Comparison of ENCODE assay signal across 21 mouse cellular contexts in the genomic region with DNA sequence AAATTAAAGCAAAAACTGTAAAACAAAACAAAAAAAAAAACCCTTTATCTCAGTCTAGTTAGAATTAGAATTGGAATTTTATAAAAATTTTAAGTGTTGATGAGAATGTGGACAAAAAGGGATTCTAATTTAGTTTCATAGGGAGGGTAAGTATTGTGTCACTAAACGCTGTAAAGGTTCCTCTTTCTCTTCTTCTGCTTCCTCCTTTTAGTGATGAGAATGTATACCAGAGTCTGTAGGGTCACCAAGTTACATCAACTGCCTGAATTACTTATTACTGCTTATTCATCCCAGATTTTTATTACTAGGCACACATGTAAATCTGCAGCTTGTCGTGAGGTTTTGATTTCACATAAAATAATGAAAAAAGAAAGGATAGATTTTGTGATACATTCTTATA. TPM values are rescaled to one million over a fixed set of nuclear protein-coding genes. Genes with fewer than 3 reads are reported as not detected.
DNase-seq lines count a peak whose midpoint lies in the region; ATAC-seq and TF ChIP-seq lines count a peak whose summit lies in the region.
"Had no signal": no experiment of that assay in that cellular context is flagged by ENCODE, and none has a peak within 500 bp of the region (broad histone marks: within the 10 kb centered on the region; RNA-seq: fewer than 3 reads in every experiment).

No protein-coding gene starts in this region.

- no peak overlapping the region for H3K4me2 ChIP-seq in liver, embryonic 11.5 days
- H3K4me2 ChIP-seq: embryonic facial prominence, embryonic 13.5 days; forebrain, embryonic 12.5 days; hindbrain, embryonic 13.5 days had no signal

- H3K9ac ChIP-seq in liver, adult 2 months (ENCODE audit: low read depth, low read length), result no peak overlapping the region
- no peak overlapping the region for H3K9ac ChIP-seq in liver, embryonic 11.5 days (ENCODE audit: low read depth, low read length)
- H3K9ac ChIP-seq in MEL (ENCODE audit: control insufficient read depth, low read depth, low read length, poor library complexity, severe bottlenecking), result no peak overlapping the region
- H3K9ac ChIP-seq: embryonic facial prominence, embryonic 13.5 days; forebrain, embryonic 12.5 days; hindbrain, embryonic 13.5 days had no signal

- no peak overlapping the region for H3K27ac ChIP-seq in liver, adult 2 months (replicated peaks; ENCODE audit: insufficient read depth, low read depth, low read length)
- H3K27ac ChIP-seq in liver, embryonic 11.5 days (ENCODE audit: low read depth, low read length), result no peak overlapping the region
- H3K27ac ChIP-seq in MEL (ENCODE audit: control insufficient read depth, low read depth, low read length) (no peak overlapping the region), macrophage (peak overlapping the region; percentile 14; the same call in 1 of the 2 replicates)
- H3K27ac ChIP-seq: embryonic facial prominence, embryonic 13.5 days; forebrain, embryonic 12.5 days; hindbrain, embryonic 13.5 days; hindbrain, postnatal 0 days had no signal

- ATAC-seq in liver, embryonic 11.5 days (replicated peaks; ENCODE audit: low FRiP score), result no peak
- ATAC-seq in neutrophil, adult 5-6 weeks (ENCODE audit: extremely low read depth, insufficient number of reproducible peaks, low FRiP score, poor library complexity, severe bottlenecking), result peak; percentile 93
- ATAC-seq: forebrain, embryonic 16.5 days; hindbrain, postnatal 0 days had no signal

- no peaks in the 10 kb centered on the region for H3K79me2 ChIP-seq in liver, adult 2 months (ENCODE audit: control insufficient read depth, insufficient read depth, low read length)
- no peaks in the 10 kb centered on the region for H3K79me2 ChIP-seq in MEL (ENCODE audit: control insufficient read depth, insufficient read depth, low read length, poor library complexity)
- H3K79me2 ChIP-seq in macrophage (ENCODE audit: inconsistent target), result no peaks in the 10 kb centered on the region

- TF ChIP-seq EP300 in MEL (IDR thresholded peaks at IDR 0.05; ENCODE audit: low read depth in 1 of 2, low read length in 2 of 2), result no peak

- no peak overlapping the region for H3K4me3 ChIP-seq in liver, adult 2 months (ENCODE audit: insufficient read depth, low read depth, low read length)
- no peak overlapping the region for H3K4me3 ChIP-seq in liver, embryonic 11.5 days (ENCODE audit: low read depth, low read length)
- no peak overlapping the region for H3K4me3 ChIP-seq in MEL (ENCODE audit: control insufficient read depth in 1 of 2, insufficient read depth in 1 of 2, low read depth in 2 of 2, low read length in 2 of 2)
- no peak overlapping the region for H3K4me3 ChIP-seq in macrophage (ENCODE audit: inconsistent target)
- H3K4me3 ChIP-seq: embryonic facial prominence, embryonic 13.5 days; forebrain, embryonic 12.5 days; hindbrain, embryonic 13.5 days had no signal

- no peaks in the 10 kb centered on the region for H3K9me3 ChIP-seq in liver, embryonic 11.5 days (ENCODE audit: control insufficient read depth, low read length)
- H3K9me3 ChIP-seq in MEL (replicated peaks; ENCODE audit: insufficient read depth, low read length), result no peaks in the 10 kb centered on the region
- H3K9me3 ChIP-seq: embryonic facial prominence, embryonic 13.5 days; forebrain, embryonic 12.5 days; hindbrain, embryonic 13.5 days had no signal

- H3K36me3 ChIP-seq in liver, adult 2 months (ENCODE audit: control insufficient read depth, insufficient read depth, low read length), result no peaks in the 10 kb centered on the region
- H3K36me3 ChIP-seq in liver, embryonic 11.5 days (ENCODE audit: control insufficient read depth, insufficient read depth, low read length), result no peaks in the 10 kb centered on the region
- H3K36me3 ChIP-seq in MEL (ENCODE audit: control insufficient read depth in 1 of 2, insufficient read depth in 2 of 2, low read length in 2 of 2) (no peaks in the 10 kb centered on the region), macrophage (ENCODE audit: inconsistent target) (no peaks in the 10 kb centered on the region)
- H3K36me3 ChIP-seq: embryonic facial prominence, embryonic 13.5 days; forebrain, embryonic 12.5 days; hindbrain, embryonic 13.5 days had no signal

- TF ChIP-seq POLR2A in liver, adult 2 months (IDR thresholded peaks at IDR 0.05; ENCODE audit: extremely low read depth, insufficient read depth, low read length), result no peak
- TF ChIP-seq POLR2A in MEL (IDR thresholded peaks at IDR 0.05; ENCODE audit: control insufficient read depth in 1 of 2, insufficient read depth in 1 of 2, low read depth in 1 of 2, low read length in 2 of 2, poor library complexity in 1 of 2), result no peak

- 66% methylated on average over 2 of the region's 2 CpGs for WGBS in liver, adult 2 months
- WGBS in liver, embryonic 11.5 days, result 43% methylated on average over 2 of the region's 2 CpGs
- WGBS in macrophage (ENCODE audit: missing documents), result 0% methylated on average over 2 of the region's 2 CpGs

- DNase-seq in liver, adult 2 months (ENCODE audit: extremely low read depth, low read depth, low spot score), result peak; percentile 31
- no peak for DNase-seq in liver, embryonic 11.5 days (ENCODE audit: low spot score)
- peak; percentile 50 for DNase-seq in MEL (ENCODE audit: low read depth, low spot score)
- DNase-seq in right cerebral cortex, postnatal 25 days, result no peak
- no peak for DNase-seq in cerebellum, postnatal 36 days
- DNase-seq in spleen, postnatal 10 days (ENCODE audit: low spot score in 2 of 2), result no peak
- DNase-seq: adrenal gland, adult 2 months; adrenal gland, postnatal 36 days; cerebellum, adult 2 months; cerebellum, postnatal 14 days; gastrocnemius, postnatal 10 days; heart, postnatal 10 days; heart, postnatal 4 days had no signal

- no peaks in the 10 kb centered on the region for H3K27me3 ChIP-seq in liver, adult 2 months (ENCODE audit: control insufficient read depth, insufficient read depth, low read length)
- no peaks in the 10 kb centered on the region for H3K27me3 ChIP-seq in liver, embryonic 11.5 days (replicated peaks; ENCODE audit: control insufficient read depth, insufficient read depth, low read length)
- H3K27me3 ChIP-seq in MEL (ENCODE audit: control insufficient read depth in 1 of 2, insufficient read depth in 2 of 2, low read length in 2 of 2), result no peaks in the 10 kb centered on the region
- H3K27me3 ChIP-seq: CH12.LX; embryonic facial prominence, embryonic 13.5 days; forebrain, embryonic 12.5 days; hindbrain, embryonic 13.5 days had no signal

- no peak for TF ChIP-seq CTCF in liver, adult 2 months (IDR thresholded peaks at IDR 0.05; ENCODE audit: low read depth, low read length)
- no peak for TF ChIP-seq CTCF in MEL (IDR thresholded peaks at IDR 0.05 in 2 of 3, conservative IDR thresholded peaks at IDR 0.05 in 1 of 3; ENCODE audit: control insufficient read depth in 1 of 3, insufficient read depth in 1 of 3, low read depth in 2 of 3, low read length in 3 of 3, poor library complexity in 1 of 3, severe bottlenecking in 1 of 3)

- H3K4me1 ChIP-seq in liver, adult 2 months (ENCODE audit: control insufficient read depth, insufficient read depth, low read length), result no peaks in the 10 kb centered on the region
- no peaks in the 10 kb centered on the region for H3K4me1 ChIP-seq in liver, embryonic 11.5 days (replicated peaks; ENCODE audit: control insufficient read depth, insufficient read depth, low read length)
- no peaks in the 10 kb centered on the region; a peak in 1 of 4 replicates for H3K4me1 ChIP-seq in MEL (ENCODE audit: control insufficient read depth in 1 of 2, insufficient read depth in 2 of 2, low read length in 2 of 2)
- H3K4me1 ChIP-seq: embryonic facial prominence, embryonic 13.5 days; forebrain, embryonic 12.5 days; hindbrain, embryonic 13.5 days had no signal

- no peak for TF ChIP-seq RAD21 in MEL (IDR thresholded peaks at IDR 0.05; ENCODE audit: low read depth, low read length)

TF ChIP-seq in MEL, 35 proteins besides CTCF, POLR2A, EP300 and RAD21 (continues in another document):
- TF ChIP-seq MYB (IDR thresholded peaks at IDR 0.05; ENCODE audit: low read depth, low read length) (no peak), TBP (IDR thresholded peaks at IDR 0.05; ENCODE audit: low read depth, low read length) (no peak), MYC (IDR thresholded peaks at IDR 0.05; ENCODE audit: low read depth, low read length) (no peak), ZC3H11A (IDR thresholded peaks at IDR 0.05; ENCODE audit: low read depth, low read length) (no peak), USF1 (IDR thresholded peaks at IDR 0.05; ENCODE audit: low read depth, low read length) (no peak), RCOR1 (IDR thresholded peaks at IDR 0.05; ENCODE audit: low read depth, low read length) (no peak), ZMIZ1 (IDR thresholded peaks at IDR 0.05; ENCODE audit: low read depth, low read length) (no peak), GATA1 (IDR thresholded peaks at IDR 0.05; ENCODE audit: low read depth, low read length) (no peak), CHD1 (IDR thresholded peaks at IDR 0.05; ENCODE audit: low read depth, low read length) (no peak)

RNA-seq across cellular contexts. Expression of a gene that starts 13.8 kb away (rescaled TPM):
- total RNA-seq in liver, adult 2 months (2014; rRNA removed), result 5.3 and 7.3 TPM in 2 replicates
- 0.55 and 0.62 TPM in 2 replicates for polyA plus RNA-seq in liver, adult 2 months (2012; rRNA removed)
- polyA plus RNA-seq in liver, embryonic 11.5 days (2014; fragmentation: Nextera tagmentation; extraction: Ambion mirVana), result 6.7 and 7.9 TPM in 2 replicates
- 5.3 and 5.7 TPM in 2 replicates for total RNA-seq in MEL (2012; rRNA removed)
- 1 to 10 TPM in 1 of 2 experiments, not detected in 1; 6.5 TPM for polyA plus RNA-seq in MEL (2012; ENCODE audit: insufficient read depth in 1 of 2, insufficient read length in 2 of 2, low read depth in 1 of 2, low replicate concordance in 2 of 2, missing spikeins in 1 of 2)
- 100 to 1,000 TPM in 24 of 26 experiments, 10 to 100 TPM in 2; 59.9 to 321 (median 173) TPM for total RNA-seq in macrophage (2018; cell fraction: chromatin; rRNA removed)
- total RNA-seq in macrophage (2018; cell fraction: cytosol; rRNA removed), result 10 to 100 TPM in 13 of 26 experiments, 1 to 10 TPM in 13; 6.7 to 18.2 (median 9.8) TPM
- total RNA-seq in macrophage (2018; cell fraction: nucleus; rRNA removed), result 100 to 1,000 TPM in 10 of 26 experiments, 10 to 100 TPM in 16; 52.8 to 192 (median 91.0) TPM
- 6.4 to 23.1 TPM (median 13.3 TPM) in 3 replicates for polyA plus RNA-seq in macrophage (2018)
- 61.0 and 63.1 TPM in 2 replicates for total RNA-seq in neutrophil, adult 5-6 weeks (2017)

RNA-seq across cellular contexts. Expression of a gene that starts 23.6 kb away (rescaled TPM):
- 7.5 and 8.2 TPM in 2 replicates for total RNA-seq in liver, adult 2 months (2014; rRNA removed)
- polyA plus RNA-seq in liver, adult 2 months (2012; rRNA removed), result 1.1 and 2.4 TPM in 2 replicates
- polyA plus RNA-seq in liver, embryonic 11.5 days (2014; fragmentation: Nextera tagmentation; extraction: Ambion mirVana), result 1.2 and 1.4 TPM in 2 replicates
- total RNA-seq in MEL (2012; rRNA removed), result 0.04 TPM in 1 of 2 replicates, not detected in the other
- not detected for polyA plus RNA-seq in MEL (2012; ENCODE audit: insufficient read depth in 1 of 2, insufficient read length in 2 of 2, low read depth in 1 of 2, low replicate concordance in 2 of 2, missing spikeins in 1 of 2)
- total RNA-seq in macrophage (2018; cell fraction: chromatin; rRNA removed), result 1 to 10 TPM in 23 of 26 experiments, under 1 TPM in 3; 0.17 to 6.5 (median 1.7) TPM
- total RNA-seq in macrophage (2018; cell fraction: cytosol; rRNA removed), result 1 to 10 TPM; 1.1 to 3.2 (median 2.3) TPM
- total RNA-seq in macrophage (2018; cell fraction: nucleus; rRNA removed), result 1 to 10 TPM in 25 of 26 experiments, under 1 TPM in 1; 0.74 to 7.1 (median 4.3) TPM
- 0.41 to 5.7 TPM (median 2.4 TPM) in 3 replicates for polyA plus RNA-seq in macrophage (2018)
- total RNA-seq in neutrophil, adult 5-6 weeks (2017), result 9.4 and 12.0 TPM in 2 replicates
- polyA plus RNA-seq: cerebellum, adult 2 months; forebrain, embryonic 12.5 days had no signal

Comparison
In these comparisons a context has a peak if more than half of its experiments do, and no peak if none do; other contexts are left out.
1. DNase-seq: peak in liver, adult 2 months (single experiment) and MEL (single experiment); none in liver, embryonic 11.5 days (single experiment), right cerebral cortex, postnatal 25 days (single experiment), cerebellum, postnatal 36 days (0 of 2) and spleen, postnatal 10 days (0 of 2).